Mouse (Mus musculus) central nervous system, embryonic 11.5 days (tissue): ENCODE results near the gene Ciz1. TPM values are rescaled to one million over a fixed set of nuclear protein-coding genes. Genes with fewer than 3 reads are reported as not detected.

Source experiments
- polyA plus RNA-seq: library from polyadenylated mRNA; depleted of rRNA; stranded (reverse); fragments of >200 nt; gene quantifications from 2 replicates; pipeline ENCODE4 v1.2.3, GENCODE M21; 2012; rRNA removed

Ciz1 gene
- polyA plus RNA-seq = 158 and 181 TPM in 2 replicates

DNA sequence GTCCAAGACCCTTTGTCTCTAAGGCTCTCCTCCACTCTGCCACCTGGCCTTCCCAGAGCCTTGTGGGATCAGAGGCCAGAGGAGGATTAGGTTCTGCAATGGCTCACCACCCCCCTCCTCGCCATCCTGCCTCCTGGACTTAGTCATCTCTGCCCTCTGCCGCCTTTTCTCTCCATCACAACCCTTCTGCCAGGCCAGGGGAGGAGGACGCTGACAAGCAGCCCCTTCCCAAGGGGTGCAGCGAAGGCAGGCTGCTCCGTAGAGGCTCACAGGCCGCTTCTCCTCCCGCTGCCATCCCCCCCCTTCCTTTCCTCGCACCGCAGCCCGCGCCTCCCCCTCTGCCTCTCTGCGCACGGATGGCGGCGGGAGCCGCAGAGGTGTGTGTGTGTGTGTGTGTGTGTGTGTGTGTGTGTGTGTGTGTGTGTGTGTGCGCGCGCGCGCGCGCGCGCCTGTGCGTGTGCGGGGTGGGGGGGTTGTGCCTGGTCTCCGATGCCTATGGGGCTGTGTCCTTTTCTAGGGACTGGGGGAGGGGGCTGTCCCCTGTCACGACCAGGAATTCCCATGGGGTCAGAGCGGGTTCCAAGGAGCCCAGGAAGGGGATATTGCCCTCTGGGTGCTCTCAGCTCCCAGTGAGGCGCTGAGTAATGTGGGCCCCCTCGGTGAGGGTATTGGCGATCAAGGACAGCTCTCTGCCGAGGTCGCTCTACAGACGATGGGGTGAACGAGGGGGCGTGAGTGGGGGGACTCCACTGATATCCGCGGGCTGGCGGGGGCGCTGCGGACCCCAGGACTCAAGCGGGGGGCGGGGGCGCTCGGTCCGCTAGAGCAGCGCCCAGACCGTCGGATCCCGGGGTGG lies at the start of gene Ciz1:
Ciz1 (plus strand) TSS at position 177 of the 856 bp plus-strand sequence.

GRCm38 (mm10) chr2:32353007-32353542 lies 948 bp downstream of the Ciz1 start, which contains the start of gene Dnm1:
Dnm1 (minus strand) TSS chr2:32353338.

DNA sequence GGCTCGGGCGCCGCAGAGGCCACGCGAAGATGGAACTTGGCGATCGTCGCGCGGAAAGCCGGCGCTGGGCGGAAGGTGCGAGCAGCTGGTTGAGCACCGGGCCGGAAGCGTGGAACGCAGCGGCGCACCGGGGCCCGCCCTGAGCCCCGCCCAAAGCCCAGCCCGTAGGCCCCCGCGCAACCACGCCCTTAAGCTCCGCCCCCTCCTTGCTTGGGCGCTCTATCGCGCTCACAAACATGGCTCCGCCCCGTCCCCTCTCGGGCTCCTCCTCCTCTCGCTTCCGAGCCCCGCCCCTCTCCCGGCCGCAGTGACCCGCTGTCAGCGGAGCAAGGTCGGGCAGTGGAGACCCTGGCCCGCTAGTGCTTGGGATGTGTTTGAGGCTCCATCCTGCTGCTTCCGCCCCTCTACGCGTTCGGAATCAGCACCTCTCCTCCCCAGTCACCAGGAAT lies 29.7 kb downstream of the Ciz1 start, which contains the start of gene 1110008P14Rik:
1110008P14Rik (minus strand) TSS at position 164 of the 449 bp plus-strand sequence.

GRCm38 (mm10) chr2:32387706-32388490 lies 35.8 kb downstream of the Ciz1 start, which contains the start of gene Lcn2:
Lcn2 (minus strand) TSS chr2:32388252.

DNA sequence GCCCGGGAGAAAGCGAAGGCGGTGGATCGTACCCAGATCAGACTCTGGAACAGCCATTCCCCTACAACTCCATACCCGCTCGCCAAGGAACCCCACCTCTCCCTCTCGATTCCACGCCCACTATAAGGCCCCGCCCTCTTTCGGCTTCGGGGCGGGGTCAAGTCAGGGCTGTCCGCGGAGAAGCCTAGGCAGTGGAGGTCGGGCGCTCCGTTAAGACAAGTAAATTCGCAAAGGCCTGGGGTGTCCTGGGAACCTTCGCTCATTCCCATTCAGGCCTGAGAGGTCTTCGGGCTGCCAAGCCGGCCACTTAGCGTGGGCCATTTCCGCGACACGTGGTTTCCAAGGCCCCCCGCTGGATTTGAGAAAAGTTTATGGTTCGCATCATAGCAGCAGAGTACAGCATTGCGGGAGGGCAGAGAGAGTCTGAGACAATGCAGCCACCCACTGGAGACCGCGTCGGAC lies 43.4 kb downstream of the Ciz1 start, which contains the start of gene Ptges2:
Ptges2 (plus strand) TSS at position 413 of the 462 bp plus-strand sequence.

Other genes starting within 250 kb of the Ciz1 start
- 70.6 and 78.4 TPM in 2 replicates for gene Prrc2b, start 201.2 kb upstream of the Ciz1 start, polyA plus RNA-seq
- gene Pomt1, start 115.7 kb upstream of the Ciz1 start, polyA plus RNA-seq = 27.8 and 30.9 TPM in 2 replicates
- gene Uck1, start 92.2 kb upstream of the Ciz1 start, polyA plus RNA-seq = 57.3 and 59.8 TPM in 2 replicates
- gene Golga2, start 64.9 kb upstream of the Ciz1 start, polyA plus RNA-seq = 36.2 and 38.3 TPM in 2 replicates
- 351 and 391 TPM in 2 replicates for gene Swi5, start 64.3 kb upstream of the Ciz1 start, polyA plus RNA-seq
- gene Dnm1, start 1.0 kb downstream of the Ciz1 start, polyA plus RNA-seq = 53.2 and 117 TPM in 2 replicates
- 21.5 and 43.1 TPM in 2 replicates for gene 1110008P14Rik, start 29.6 kb downstream of the Ciz1 start, polyA plus RNA-seq
- gene Lcn2, start 35.9 kb downstream of the Ciz1 start, polyA plus RNA-seq = 0.80 and 0.90 TPM in 2 replicates
- gene Ptges2, start 43.6 kb downstream of the Ciz1 start, polyA plus RNA-seq = 22.1 and 31.9 TPM in 2 replicates
- 2.7 and 3.6 TPM in 2 replicates for gene Naif1, start 98.1 kb downstream of the Ciz1 start, polyA plus RNA-seq
- 23.9 and 24.1 TPM in 2 replicates for gene Slc25a25, start 99.1 kb downstream of the Ciz1 start, polyA plus RNA-seq
- gene Fam102a, start 183.0 kb downstream of the Ciz1 start, polyA plus RNA-seq = 9.0 and 12.9 TPM in 2 replicates
- gene Dpm2, start 218.5 kb downstream of the Ciz1 start, polyA plus RNA-seq = 56.0 and 109 TPM in 2 replicates
- gene Pip5kl1, start 222.5 kb downstream of the Ciz1 start, polyA plus RNA-seq = 3.0 and 4.0 TPM in 2 replicates
- gene 9430097D07Rik, start 223.4 kb downstream of the Ciz1 start, polyA plus RNA-seq = 0.17 TPM in 1 of 2 replicates, not detected in the other
- gene St6galnac4, start 234.8 kb downstream of the Ciz1 start, polyA plus RNA-seq = 11.2 and 17.1 TPM in 2 replicates
- gene St6galnac6, start 247.4 kb downstream of the Ciz1 start, polyA plus RNA-seq = 11.2 and 18.9 TPM in 2 replicates